Mouse (Mus musculus) urinary bladder, postnatal 0 days (tissue): ENCODE results near the gene Snrk. TPM values are rescaled to one million over a fixed set of nuclear protein-coding genes. Genes with fewer than 3 reads are reported as not detected.

ENCODE experiments used
- polyA plus RNA-seq: library from polyadenylated mRNA; unstranded; fragments of >200 nt; fragmentation: Nextera tagmentation; extraction: Ambion mirVana; gene quantifications from 2 replicates; pipeline ENCODE4 v1.2.1, GENCODE M21; 2015

Gene Snrk
- 29.9 and 34.1 TPM in 2 replicates for polyA plus RNA-seq

GRCm38 (mm10) chr9:122117112-122117616, at the start of gene Snrk:
Gene Snrk (plus strand): TSS chr9:122117266.

Other genes with a start within 250 kb of the Snrk start
- gene Ackr2, start 218.9 kb upstream of the Snrk start, polyA plus RNA-seq = 0.37 and 0.44 TPM in 2 replicates
- 0.06 TPM in 1 of 2 replicates, not detected in the other for gene Cyp8b1, start 201.0 kb upstream of the Snrk start, polyA plus RNA-seq
- 4.8 and 5.6 TPM in 2 replicates for gene Fam198a, start 166.3 kb upstream of the Snrk start, polyA plus RNA-seq
- 6.6 and 7.4 TPM in 2 replicates for gene Pomgnt2, start 120.2 kb upstream of the Snrk start, polyA plus RNA-seq
- gene Ano10, start 177.2 kb downstream of the Snrk start, polyA plus RNA-seq = 47.8 and 51.7 TPM in 2 replicates
- 26.7 and 27.8 TPM in 2 replicates for gene Abhd5, start 234.3 kb downstream of the Snrk start, polyA plus RNA-seq